Mouse (Mus musculus) neural tube, embryonic 14.5 days (tissue): ENCODE measurements around the gene Trpm5. TPM values are rescaled to one million over a fixed set of nuclear protein-coding genes. Genes with fewer than 3 reads are reported as not detected.

Experiments used
- ATAC-seq: fragments of 200-750 bp; cut with Nextera tagmentation; 2 replicates; pipeline ENCODE4 v1.8.0; 2017; ENCODE audit warnings: low read depth, mild to moderate bottlenecking, moderate TSS enrichment, moderate library complexity
- H3K27ac ChIP-seq: fragments of 300-500 bp; sonication (generic); 2 replicates; pipeline ENCODE4 v1.5.1; 2014; ENCODE audit warnings: low read depth, mild to moderate bottlenecking, control low read depth, low read length, moderate library complexity, mixed read lengths
- H3K27me3 ChIP-seq: fragments of 300-500 bp; sonication (generic); 2 replicates; pipeline ENCODE4 v1.6.1; 2014; ENCODE audit warnings: low read length; ENCODE audit not compliant: control insufficient read depth, insufficient read depth
- H3K36me3 ChIP-seq: fragments of 300-500 bp; sonication (generic); 2 replicates; pipeline ENCODE4 v1.6.1; 2014; ENCODE audit warnings: low read length, mixed read lengths; ENCODE audit not compliant: control insufficient read depth, insufficient read depth
- H3K4me1 ChIP-seq: fragments of 300-500 bp; sonication (generic); 2 replicates; pipeline ENCODE4 v1.6.1; 2014; ENCODE audit warnings: low read length; ENCODE audit not compliant: control insufficient read depth, insufficient read depth
- H3K4me2 ChIP-seq: fragments of 300-500 bp; sonication (generic); 2 replicates; pipeline ENCODE4 v1.6.1; 2014; ENCODE audit warnings: mild to moderate bottlenecking, low read depth, low read length, control low read depth
- H3K4me3 ChIP-seq: fragments of 300-500 bp; sonication (generic); 2 replicates; pipeline ENCODE4 v1.5.1; 2014; ENCODE audit warnings: low read depth, low read length, control low read depth, mixed read lengths
- H3K9ac ChIP-seq: fragments of 300-500 bp; sonication (generic); replicated peaks from 2 replicates; pipeline ENCODE4 v1.6.1; 2014; ENCODE audit warnings: low read depth, mild to moderate bottlenecking, control low read depth, low read length, mixed read lengths
- H3K9me3 ChIP-seq: fragments of 300-500 bp; sonication (generic); 2 replicates; pipeline ENCODE4 v1.6.1; 2016; ENCODE audit warnings: low read length; ENCODE audit not compliant: control insufficient read depth
- WGBS: fragments of 180-500 bp; shearing (Covaris S2); extraction: QIAGEN DNeasy Blood & Tissue Kit; methylation state at CpG from one replicate; pipeline ENCODE4 v1.1.7; 2014; 5-methylcytosine and 5-hydroxymethylcytosine counted together
- polyA plus RNA-seq: library from polyadenylated mRNA; unstranded; fragments of >200 nt; fragmentation: Nextera tagmentation; extraction: Ambion mirVana; gene quantifications from 2 replicates; pipeline ENCODE4 v1.2.1, GENCODE M21; 2014

Trpm5 gene
- polyA plus RNA-seq, 1 experiment from 2014 or later = 1.6 TPM

GRCm38 (mm10) chr7:143059202-143059870 lies 35.1 kb downstream of the Trpm5 start:
- H3K27ac ChIP-seq = 0 out of 2 replicates have a peak overlapping the region, but pooled peaks have one; percentile 39
- no peak overlapping the region for H3K4me3 ChIP-seq
- no peak for ATAC-seq
- 82% methylated on average over 5 of the region's 5 CpGs for WGBS
- peaks cover 13% of the 10 kb centered on the region for H3K36me3 ChIP-seq
- H3K4me2 ChIP-seq = no peak overlapping the region
- H3K9ac ChIP-seq = no peak overlapping the region
- H3K4me1 ChIP-seq = peaks cover 28% of the 10 kb centered on the region
- no peaks in the 10 kb centered on the region for H3K9me3 ChIP-seq
- H3K27me3 ChIP-seq = no peaks in the 10 kb centered on the region

- WGBS = 86% methylated on average over 5 of the region's 5 CpGs
- Histone ChIP-seq H3K4me3 (no peak overlapping the region), H3K9ac (no peak overlapping the region), H3K4me1 (peaks cover 35% of the 10 kb centered on the region), H3K9me3 (no peaks in the 10 kb centered on the region), H3K4me2 (no peak overlapping the region), H3K27me3 (no peaks in the 10 kb centered on the region), H3K27ac (peak overlapping the region; percentile 35; the same call in 1 of the 2 replicates), H3K36me3 (peaks cover 8% of the 10 kb centered on the region)
- ATAC-seq = no peak
These were observed 36.2 kb downstream of the Trpm5 start for GRCm38 (mm10) chr7:143058221-143058697.

GRCm38 (mm10) chr7:143057667-143058220 lies 36.7 kb downstream of the Trpm5 start:
- H3K27ac ChIP-seq = peak overlapping the region; percentile 35; the same call in 1 of the 2 replicates
- peaks cover 35% of the 10 kb centered on the region for H3K4me1 ChIP-seq

GRCm38 (mm10) chr7:143057023-143057422 lies 37.4 kb downstream of the Trpm5 start:
- no peaks in the 10 kb centered on the region for H3K36me3 ChIP-seq
- WGBS = 88% methylated on average over 5 of the region's 5 CpGs
- ATAC-seq = no peak
- H3K27me3 ChIP-seq = no peaks in the 10 kb centered on the region
- no peak overlapping the region for H3K27ac ChIP-seq
- no peak overlapping the region for H3K4me3 ChIP-seq
- no peak overlapping the region for H3K4me2 ChIP-seq
- H3K4me1 ChIP-seq = peaks cover 35% of the 10 kb centered on the region
- H3K9me3 ChIP-seq = no peaks in the 10 kb centered on the region
- H3K9ac ChIP-seq = no peak overlapping the region

More at GRCm38 (mm10) chr7:143057667-143058220, 36.7 kb downstream of the Trpm5 start:
- Histone ChIP-seq H3K4me3 (no peak overlapping the region), H3K4me2 (no peak overlapping the region), H3K36me3 (peaks cover 5% of the 10 kb centered on the region), H3K27me3 (no peaks in the 10 kb centered on the region), H3K9me3 (no peaks in the 10 kb centered on the region), H3K9ac (no peak overlapping the region)
- WGBS = 86% methylated on average over 9 of the region's 9 CpGs
- ATAC-seq = no peak

GRCm38 (mm10) chr7:143055499-143056186 lies 38.8 kb downstream of the Trpm5 start:
- no peak for ATAC-seq
- Histone ChIP-seq H3K36me3 (no peaks in the 10 kb centered on the region), H3K4me1 (peaks cover 35% of the 10 kb centered on the region), H3K4me2 (peak overlapping the region; percentile 86; the same call in 1 of the 2 replicates), H3K9me3 (no peaks in the 10 kb centered on the region), H3K9ac (peak overlapping the region; percentile 16; the same call in 1 of the 2 replicates), H3K4me3 (peak overlapping the region; percentile 9; the same call in 1 of the 2 replicates), H3K27ac (no peak overlapping the region), H3K27me3 (no peaks in the 10 kb centered on the region)
- WGBS = 78% methylated on average over 11 of the region's 11 CpGs

- Histone ChIP-seq H3K27me3 (no peaks in the 10 kb centered on the region), H3K4me2 (peak overlapping the region; percentile 86), H3K9me3 (no peaks in the 10 kb centered on the region), H3K9ac (0 out of 2 replicates have a peak overlapping the region, but pooled peaks have one; percentile 17), H3K4me3 (peak overlapping the region; percentile 1; the same call in 1 of the 2 replicates), H3K27ac (no peak overlapping the region), H3K4me1 (peaks cover 35% of the 10 kb centered on the region), H3K36me3 (no peaks in the 10 kb centered on the region)
- ATAC-seq = no peak
- WGBS = 85% methylated on average over 3 of the region's 3 CpGs
These were observed 39.4 kb downstream of the Trpm5 start for GRCm38 (mm10) chr7:143055001-143055400.

- ATAC-seq = no peak
- H3K27me3 ChIP-seq = no peaks in the 10 kb centered on the region
- H3K4me1 ChIP-seq = peaks cover 35% of the 10 kb centered on the region
- H3K36me3 ChIP-seq = no peaks in the 10 kb centered on the region
- peak overlapping the region; percentile 86 for H3K4me2 ChIP-seq
- H3K4me3 ChIP-seq = peak overlapping the region; percentile 64; the same call in 1 of the 2 replicates
- WGBS = 38% methylated on average over 3 of the region's 3 CpGs
- H3K9ac ChIP-seq = peak overlapping the region; percentile 17; the same call in 1 of the 2 replicates
- H3K27ac ChIP-seq = no peak overlapping the region
- no peaks in the 10 kb centered on the region for H3K9me3 ChIP-seq
These were observed 39.9 kb downstream of the Trpm5 start for GRCm38 (mm10) chr7:143054612-143054965.

GRCm38 (mm10) chr7:143053961-143054611 lies 40.4 kb downstream of the Trpm5 start:
- 68% methylated on average over 11 of the region's 11 CpGs for WGBS
- H3K4me1 ChIP-seq = peaks cover 34% of the 10 kb centered on the region
- no peaks in the 10 kb centered on the region for H3K9me3 ChIP-seq
- no peak for ATAC-seq
- peak overlapping the region; percentile 64 for H3K4me3 ChIP-seq
- H3K36me3 ChIP-seq = no peaks in the 10 kb centered on the region
- H3K27ac ChIP-seq = no peak overlapping the region
- peak overlapping the region; percentile 78 for H3K9ac ChIP-seq
- H3K27me3 ChIP-seq = no peaks in the 10 kb centered on the region
- peak overlapping the region; percentile 86 for H3K4me2 ChIP-seq
